Mouse (Mus musculus) midbrain, embryonic 16.5 days (tissue): ENCODE measurements around the gene Arhgap22. TPM values are rescaled to one million over a fixed set of nuclear protein-coding genes. Genes with fewer than 3 reads are reported as not detected.

Source experiments
- ATAC-seq: fragments of 200-750 bp; cut with Nextera tagmentation; 2 replicates; pipeline ENCODE4 v1.8.0; 2017; ENCODE audit warnings: moderate TSS enrichment
- H3K27ac ChIP-seq: fragments of 300-500 bp; sonication (generic); 2 replicates; pipeline ENCODE4 v1.5.1; 2014; ENCODE audit warnings: mild to moderate bottlenecking, low read length, mixed read lengths
- H3K27me3 ChIP-seq: fragments of 300-500 bp; sonication (generic); 2 replicates; pipeline ENCODE4 v1.6.1; 2014; ENCODE audit warnings: low read depth, low read length, mixed read lengths; ENCODE audit not compliant: control insufficient read depth, insufficient read depth
- H3K36me3 ChIP-seq: fragments of 300-500 bp; sonication (generic); 2 replicates; pipeline ENCODE4 v1.6.1; 2014; ENCODE audit warnings: mild to moderate bottlenecking, low read length, moderate library complexity, mixed read lengths; ENCODE audit not compliant: control insufficient read depth, insufficient read depth
- H3K4me1 ChIP-seq: fragments of 300-500 bp; sonication (generic); 2 replicates; pipeline ENCODE4 v1.6.1; 2014; ENCODE audit warnings: mild to moderate bottlenecking, low read length, mixed read lengths; ENCODE audit not compliant: control insufficient read depth, insufficient read depth
- H3K4me2 ChIP-seq: fragments of 300-500 bp; sonication (generic); 2 replicates; pipeline ENCODE4 v1.6.1; 2014; ENCODE audit warnings: mild to moderate bottlenecking, low read length, mixed read lengths
- H3K4me3 ChIP-seq: fragments of 300-500 bp; sonication (generic); 2 replicates; pipeline ENCODE4 v1.5.1; 2014; ENCODE audit warnings: low read depth, mild to moderate bottlenecking, low read length, moderate library complexity, mixed read lengths
- H3K9ac ChIP-seq: fragments of 300-500 bp; sonication (generic); 2 replicates; pipeline ENCODE4 v1.6.1; 2014; ENCODE audit warnings: low read depth, low read length, mixed read lengths
- H3K9me3 ChIP-seq: fragments of 300-500 bp; sonication (generic); replicated peaks from 2 replicates; pipeline ENCODE4 v1.6.1; 2014; ENCODE audit warnings: mild to moderate bottlenecking, low read length, mixed read lengths; ENCODE audit not compliant: control insufficient read depth, poor library complexity, severe bottlenecking
- WGBS: fragments of 180-500 bp; shearing (Covaris S2); extraction: QIAGEN DNeasy Blood & Tissue Kit; methylation state at CpG from one replicate; pipeline ENCODE4 v1.1.7; 2014; 5-methylcytosine and 5-hydroxymethylcytosine counted together
- polyA plus RNA-seq: library from polyadenylated mRNA; unstranded; fragments of >200 nt; fragmentation: Nextera tagmentation; extraction: Ambion mirVana; gene quantifications from 2 replicates; pipeline ENCODE4 v1.2.1, GENCODE M21; 2015

Arhgap22 gene
- polyA plus RNA-seq, 1 experiment from 2014 or later: 2.6 TPM

DNA sequence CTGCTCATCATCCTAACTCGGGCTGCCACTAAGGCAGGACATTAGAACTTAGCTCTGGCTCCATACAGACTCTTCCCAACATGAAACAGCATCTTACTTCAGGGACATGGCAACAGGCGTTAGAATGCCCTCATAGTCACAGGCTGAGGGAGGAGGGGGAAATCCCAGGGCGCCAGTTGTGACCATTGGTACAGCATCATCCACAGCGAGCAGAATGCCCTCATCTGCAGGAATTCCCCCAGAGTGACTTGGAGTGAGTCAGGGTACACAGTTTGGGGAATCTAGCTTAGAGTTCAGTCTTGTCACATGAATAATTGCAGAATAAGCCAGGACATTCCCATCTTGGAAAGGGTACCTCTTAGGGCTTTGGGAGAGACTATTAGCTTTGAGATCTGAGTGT lies 74.1 kb downstream of the Arhgap22 start:
- Histone ChIP-seq H3K9me3 (no peaks in the 10 kb centered on the region), H3K36me3 (no peaks in the 10 kb centered on the region), H3K4me1 (no peaks in the 10 kb centered on the region), H3K9ac (no peak overlapping the region), H3K27me3 (no peaks in the 10 kb centered on the region), H3K27ac (no peak overlapping the region), H3K4me2 (no peak overlapping the region), H3K4me3 (no peak overlapping the region)
- ATAC-seq: no peak
- WGBS: 73% methylated on average over 4 of the region's 4 CpGs

DNA sequence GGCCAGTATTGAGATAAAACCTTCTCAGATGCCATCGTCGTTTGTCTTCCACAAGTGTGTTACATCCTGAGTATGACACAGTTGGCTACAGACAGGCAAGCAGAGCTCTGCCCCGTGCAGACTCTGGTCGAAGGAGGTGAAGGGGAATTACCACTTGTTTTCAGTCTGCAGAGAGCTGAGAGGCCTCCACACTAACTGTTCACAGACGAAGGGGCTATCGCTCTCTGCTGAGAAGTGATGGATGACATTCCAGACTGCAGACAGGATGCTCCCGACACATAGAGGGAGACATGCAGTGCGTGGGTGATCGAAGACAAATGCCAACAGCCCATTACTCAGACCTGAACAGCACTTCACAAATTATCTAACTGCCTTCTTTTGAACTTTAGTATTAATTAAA lies 76.2 kb downstream of the Arhgap22 start:
- Histone ChIP-seq H3K9ac (no peak overlapping the region), H3K27me3 (no peaks in the 10 kb centered on the region), H3K27ac (no peak overlapping the region), H3K9me3 (no peaks in the 10 kb centered on the region), H3K4me1 (no peaks in the 10 kb centered on the region), H3K4me3 (no peak overlapping the region), H3K36me3 (no peaks in the 10 kb centered on the region), H3K4me2 (no peak overlapping the region)
- ATAC-seq: no peak
- 88% methylated on average over 9 of the region's 9 CpGs for WGBS

- no peaks in the 10 kb centered on the region for H3K9me3 ChIP-seq
- WGBS: 47% methylated on average over 1 of the region's 1 CpGs
- no peak for ATAC-seq
These were observed 80.7 kb downstream of the Arhgap22 start for GRCm38 (mm10) chr14:33294488-33294887.

DNA sequence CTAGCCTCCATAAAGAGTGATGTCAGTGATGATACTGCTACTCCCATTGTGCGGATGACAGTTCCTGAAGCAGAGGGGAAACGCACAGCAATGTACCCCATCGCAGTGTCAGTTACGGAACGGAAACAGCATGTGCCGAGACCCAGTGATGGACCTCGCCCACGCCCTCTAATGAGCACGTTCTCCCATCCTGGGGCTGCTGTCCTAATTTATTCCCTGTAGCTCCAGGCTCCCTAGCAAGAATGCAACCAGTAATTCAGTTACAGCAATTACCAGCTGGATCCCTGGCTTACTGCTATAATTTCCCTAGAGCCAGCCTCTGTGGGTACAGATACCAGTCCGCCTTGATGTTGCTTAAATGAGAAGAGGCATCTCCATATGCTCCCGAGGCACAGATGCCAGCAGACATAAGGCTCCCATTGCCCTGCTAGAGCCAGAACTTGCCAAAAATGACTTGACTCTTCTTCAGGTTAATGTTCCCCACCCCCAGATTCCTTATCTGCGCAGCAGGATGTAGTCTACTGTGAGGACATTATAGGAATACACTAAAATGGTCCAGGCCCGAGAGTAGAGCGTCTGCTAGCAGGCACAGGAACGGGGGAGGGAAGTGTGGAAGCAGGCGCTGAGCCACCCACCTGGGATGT lies 83.0 kb downstream of the Arhgap22 start:
- 66% methylated on average over 16 of the region's 16 CpGs for WGBS

More at GRCm38 (mm10) chr14:33294488-33294887, 80.7 kb downstream of the Arhgap22 start:
- no peaks in the 10 kb centered on the region for H3K4me1 ChIP-seq
- H3K27me3 ChIP-seq: no peaks in the 10 kb centered on the region
- H3K4me2 ChIP-seq: no peak overlapping the region
- H3K9ac ChIP-seq: no peak overlapping the region
- H3K27ac ChIP-seq: no peak overlapping the region
- H3K36me3 ChIP-seq: no peaks in the 10 kb centered on the region
- no peak overlapping the region for H3K4me3 ChIP-seq

GRCm38 (mm10) chr14:33300591-33300990 lies 86.8 kb downstream of the Arhgap22 start:
- Histone ChIP-seq H3K36me3 (no peaks in the 10 kb centered on the region), H3K9me3 (no peaks in the 10 kb centered on the region), H3K4me3 (no peak overlapping the region), H3K9ac (no peak overlapping the region), H3K4me2 (no peak overlapping the region), H3K27me3 (no peaks in the 10 kb centered on the region), H3K27ac (no peak overlapping the region), H3K4me1 (no peaks in the 10 kb centered on the region)
- no peak for ATAC-seq
- 25% methylated on average over 2 of the region's 2 CpGs for WGBS

More for the DNA sequence above, 83.0 kb downstream of the Arhgap22 start:
- H3K36me3 ChIP-seq: no peaks in the 10 kb centered on the region
- H3K9ac ChIP-seq: no peak overlapping the region
- H3K27me3 ChIP-seq: no peaks in the 10 kb centered on the region
- H3K4me2 ChIP-seq: no peak overlapping the region
- no peaks in the 10 kb centered on the region for H3K9me3 ChIP-seq
- no peaks in the 10 kb centered on the region for H3K4me1 ChIP-seq
- no peak overlapping the region for H3K27ac ChIP-seq
- peak; percentile 86 for ATAC-seq
- no peak overlapping the region for H3K4me3 ChIP-seq

- peak; percentile 77 for ATAC-seq
- H3K9me3 ChIP-seq: no peaks in the 10 kb centered on the region
- WGBS: 25% methylated on average over 9 of the region's 9 CpGs
- no peak overlapping the region for H3K27ac ChIP-seq
- H3K4me2 ChIP-seq: no peak overlapping the region
- no peaks in the 10 kb centered on the region for H3K4me1 ChIP-seq
- H3K9ac ChIP-seq: no peak overlapping the region
- H3K36me3 ChIP-seq: no peaks in the 10 kb centered on the region
- H3K27me3 ChIP-seq: no peaks in the 10 kb centered on the region
- no peak overlapping the region for H3K4me3 ChIP-seq
These were observed 89.6 kb downstream of the Arhgap22 start for GRCm38 (mm10) chr14:33303348-33303819.

- no peak overlapping the region for H3K9ac ChIP-seq
- H3K27ac ChIP-seq: no peak overlapping the region
- no peaks in the 10 kb centered on the region for H3K9me3 ChIP-seq
- no peak overlapping the region for H3K4me3 ChIP-seq
- ATAC-seq: no peak
- H3K4me1 ChIP-seq: no peaks in the 10 kb centered on the region
- H3K27me3 ChIP-seq: no peaks in the 10 kb centered on the region
- H3K4me2 ChIP-seq: no peak overlapping the region
- WGBS: 81% methylated on average over 12 of the region's 12 CpGs
- no peaks in the 10 kb centered on the region for H3K36me3 ChIP-seq
These were observed 91.9 kb downstream of the Arhgap22 start for GRCm38 (mm10) chr14:33305645-33306281.

DNA sequence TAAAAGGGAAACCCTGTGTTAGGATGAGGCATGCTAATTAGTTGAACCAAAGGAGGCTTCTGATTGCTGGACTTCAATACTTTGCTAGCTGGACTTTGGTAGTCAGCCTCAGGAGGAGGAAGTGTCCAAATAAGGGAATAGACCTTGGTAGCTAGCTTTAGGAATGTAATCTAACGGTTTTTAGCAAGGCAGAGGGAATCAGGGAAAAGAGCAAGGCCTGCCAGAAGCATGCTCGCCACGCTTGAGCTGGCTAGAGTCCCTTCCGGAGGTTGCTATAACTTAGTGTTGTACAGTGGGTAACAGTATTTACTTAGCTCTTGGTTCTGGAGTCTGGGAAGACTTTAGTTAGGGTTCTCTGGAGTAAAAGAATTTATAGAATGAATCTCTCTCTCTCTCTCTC lies 96.9 kb downstream of the Arhgap22 start:
- peaks cover 10% of the 10 kb centered on the region for H3K27me3 ChIP-seq
- H3K9me3 ChIP-seq: no peaks in the 10 kb centered on the region
- no peak overlapping the region for H3K27ac ChIP-seq
- no peak overlapping the region for H3K4me3 ChIP-seq
- no peaks in the 10 kb centered on the region for H3K36me3 ChIP-seq
- H3K4me2 ChIP-seq: no peak overlapping the region
- H3K4me1 ChIP-seq: no peaks in the 10 kb centered on the region
- no peak for ATAC-seq
- no peak overlapping the region for H3K9ac ChIP-seq
- WGBS: 72% methylated on average over 4 of the region's 4 CpGs

- H3K4me1 ChIP-seq: no peaks in the 10 kb centered on the region
- no peak for ATAC-seq
- H3K27ac ChIP-seq: no peak overlapping the region
- no peak overlapping the region for H3K9ac ChIP-seq
- H3K36me3 ChIP-seq: no peaks in the 10 kb centered on the region
- H3K4me3 ChIP-seq: no peak overlapping the region
- H3K4me2 ChIP-seq: no peak overlapping the region
- 24% methylated on average over 4 of the region's 4 CpGs for WGBS
- no peaks in the 10 kb centered on the region for H3K9me3 ChIP-seq
- H3K27me3 ChIP-seq: peaks cover 10% of the 10 kb centered on the region
These were observed 98.5 kb downstream of the Arhgap22 start for GRCm38 (mm10) chr14:33312309-33312708.
